Mouse (Mus musculus): ENCODE measurements around the gene Patz1. TPM values are rescaled to one million over a fixed set of nuclear protein-coding genes. Genes with fewer than 3 reads are reported as not detected.

The Patz1 gene
- 3.3 TPM for polyA plus RNA-seq (2014; fragmentation: Illumina TruSeq; extraction: RNeasy Lipid Tissue Mini Kit (QIAGEN cat#74804); ENCODE audit: low read depth, low replicate concordance)

GRCm38 (mm10) chr11:3288521-3289301, at the start of gene Patz1:
Gene Patz1, plus strand, starts transcription at chr11:3288874.

GRCm38 (mm10) chr11:3266079-3266685, 22.5 kb upstream of the Patz1 start, which contains the start of gene Drg1:
Gene Drg1, minus strand, starts transcription at chr11:3266415.

GRCm38 (mm10) chr11:3329891-3330451, 41.3 kb downstream of the Patz1 start, which contains the start of gene Pik3ip1:
Gene Pik3ip1, plus strand, starts transcription at chr11:3330401.

Other genes with a start within 250 kb of the Patz1 start
- gene Sfi1, start 95.4 kb upstream of the Patz1 start, polyA plus RNA-seq (2014; fragmentation: Illumina TruSeq; extraction: RNeasy Lipid Tissue Mini Kit (QIAGEN cat#74804); ENCODE audit: low read depth, low replicate concordance) = 9.2 TPM
- 89.4 TPM for gene Eif4enif1, start 86.5 kb upstream of the Patz1 start, polyA plus RNA-seq (2014; fragmentation: Illumina TruSeq; extraction: RNeasy Lipid Tissue Mini Kit (QIAGEN cat#74804); ENCODE audit: low read depth, low replicate concordance)
- 305 TPM for gene Drg1, start 22.5 kb upstream of the Patz1 start, polyA plus RNA-seq (2014; fragmentation: Illumina TruSeq; extraction: RNeasy Lipid Tissue Mini Kit (QIAGEN cat#74804); ENCODE audit: low read depth, low replicate concordance)
- 24.1 TPM for gene Pik3ip1, start 41.5 kb downstream of the Patz1 start, polyA plus RNA-seq (2014; fragmentation: Illumina TruSeq; extraction: RNeasy Lipid Tissue Mini Kit (QIAGEN cat#74804); ENCODE audit: low read depth, low replicate concordance)
- 5.1 TPM for gene Limk2, start 120.3 kb downstream of the Patz1 start, polyA plus RNA-seq (2014; fragmentation: Illumina TruSeq; extraction: RNeasy Lipid Tissue Mini Kit (QIAGEN cat#74804); ENCODE audit: low read depth, low replicate concordance)
- 26.3 TPM for gene Rnf185, start 163.5 kb downstream of the Patz1 start, polyA plus RNA-seq (2014; fragmentation: Illumina TruSeq; extraction: RNeasy Lipid Tissue Mini Kit (QIAGEN cat#74804); ENCODE audit: low read depth, low replicate concordance)
- gene Pla2g3, start 199.4 kb downstream of the Patz1 start, polyA plus RNA-seq (2014; fragmentation: Illumina TruSeq; extraction: RNeasy Lipid Tissue Mini Kit (QIAGEN cat#74804); ENCODE audit: low read depth, low replicate concordance) = 0.92 TPM
- gene Inpp5j, start 215.9 kb downstream of the Patz1 start, polyA plus RNA-seq (2014; fragmentation: Illumina TruSeq; extraction: RNeasy Lipid Tissue Mini Kit (QIAGEN cat#74804); ENCODE audit: low read depth, low replicate concordance) = not detected
- gene Selenom, start 225.8 kb downstream of the Patz1 start, polyA plus RNA-seq (2014; fragmentation: Illumina TruSeq; extraction: RNeasy Lipid Tissue Mini Kit (QIAGEN cat#74804); ENCODE audit: low read depth, low replicate concordance) = 0.49 TPM

All from testis, adult 10 weeks (tissue).